Mouse (Mus musculus): ENCODE measurements around the gene Scarb2. TPM values are rescaled to one million over a fixed set of nuclear protein-coding genes. Genes with fewer than 3 reads are reported as not detected.

Gene Scarb2
- total and polyA plus RNA-seq, 3 experiments = 38.5 to 85.9 (median 76.7) TPM

- WGBS = 74% methylated on average over 11 of the region's 11 CpGs
- no peak overlapping the region for H3K9ac ChIP-seq (ENCODE audit: low read depth, low read length)
- no peaks in the 10 kb centered on the region for H3K79me2 ChIP-seq (replicated peaks; ENCODE audit: control insufficient read depth, insufficient read depth, low read length)
- intact Hi-C loops (cut with DNase I) = no loop called here
- H3K4me1 ChIP-seq (ENCODE audit: control insufficient read depth, insufficient read depth, low read length) = no peaks in the 10 kb centered on the region
- TF ChIP-seq EP300 (IDR thresholded peaks at IDR 0.05; ENCODE audit: insufficient read depth, low read depth, low read length) = no peak
- TF ChIP-seq CTCF (IDR thresholded peaks at IDR 0.05) = no peak
- TF ChIP-seq POLR2A (IDR thresholded peaks at IDR 0.05; ENCODE audit: insufficient read depth, low read depth, low read length) = no peak
- H3K27ac ChIP-seq = no peak overlapping the region
- H3K27me3 ChIP-seq (ENCODE audit: control insufficient read depth, insufficient read depth, low read length) = no peaks in the 10 kb centered on the region
- H3K36me3 ChIP-seq (ENCODE audit: control insufficient read depth, insufficient read depth, low read length) = no peaks in the 10 kb centered on the region
- H3K4me3 ChIP-seq = no peak overlapping the region
- DNase-seq = no peak
These were observed 93.2 kb downstream of the Scarb2 start for GRCm38 (mm10) chr5:92413271-92413981.

DNA sequence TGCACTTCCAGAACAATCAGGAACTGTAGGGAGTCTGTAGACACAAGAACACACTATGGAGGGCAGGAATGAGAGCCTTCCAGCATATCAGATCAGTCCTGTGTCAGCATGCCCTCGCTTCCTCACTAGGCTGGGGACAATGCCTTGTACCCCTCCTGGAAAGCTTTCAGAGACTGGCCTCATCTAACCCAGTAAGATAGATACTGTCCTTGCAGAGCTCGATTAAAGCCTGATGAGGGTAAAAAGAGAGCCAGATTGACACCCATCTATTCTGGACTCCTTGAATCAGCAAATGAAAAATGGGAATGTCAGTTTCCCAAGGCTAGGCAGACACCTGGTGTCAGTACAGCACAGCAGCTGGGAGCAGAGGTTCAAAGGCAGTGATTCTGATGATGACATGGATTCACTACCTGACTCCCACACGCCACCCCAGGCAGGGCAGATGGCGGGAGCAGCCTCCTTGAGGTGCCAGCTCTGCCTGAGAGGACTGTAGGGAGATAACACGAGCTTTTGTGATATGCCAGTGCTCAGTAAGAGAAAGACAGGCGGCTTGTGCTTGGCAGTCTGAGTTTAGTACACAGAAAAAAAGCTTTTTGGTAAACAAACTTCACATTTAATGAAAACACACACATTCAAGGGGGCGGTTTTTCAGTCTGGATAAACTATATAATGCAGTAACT lies 95.0 kb downstream of the Scarb2 start:
- WGBS = 55% methylated on average over 7 of the region's 7 CpGs
- intact Hi-C loops (cut with DNase I) = no loop called here

DNA sequence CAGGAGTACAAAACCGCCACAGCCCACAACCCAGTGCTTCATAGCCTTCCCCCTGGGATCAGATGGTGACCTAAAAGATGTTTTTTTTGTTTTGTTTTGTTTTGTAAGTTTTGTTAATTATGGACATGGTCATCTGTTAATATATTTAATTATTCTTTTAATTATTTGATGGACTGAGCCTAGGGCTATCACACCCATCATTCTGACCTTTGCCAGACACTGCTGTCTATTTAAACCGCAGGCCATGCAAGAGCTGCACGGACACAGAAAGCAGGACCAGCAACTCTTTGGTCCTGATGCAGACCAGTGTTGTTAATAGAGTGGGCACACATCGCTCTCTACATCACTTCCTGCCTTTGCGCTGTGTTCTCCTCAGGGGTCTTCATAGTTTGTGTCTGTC lies 96.1 kb downstream of the Scarb2 start:
- H3K79me2 ChIP-seq (replicated peaks; ENCODE audit: control insufficient read depth, insufficient read depth, low read length) = no peaks in the 10 kb centered on the region
- no peak overlapping the region for H3K27ac ChIP-seq
- H3K9ac ChIP-seq (ENCODE audit: low read depth, low read length) = no peak overlapping the region
- no peak overlapping the region for H3K4me3 ChIP-seq
- H3K4me1 ChIP-seq (ENCODE audit: control insufficient read depth, insufficient read depth, low read length) = no peaks in the 10 kb centered on the region
- intact Hi-C loops (cut with DNase I) = no loop called here
- WGBS = 87% methylated on average over 5 of the region's 5 CpGs
- DNase-seq = no peak
- no peaks in the 10 kb centered on the region for H3K36me3 ChIP-seq (ENCODE audit: control insufficient read depth, insufficient read depth, low read length)
- TF ChIP-seq EP300 (IDR thresholded peaks at IDR 0.05; ENCODE audit: insufficient read depth, low read depth, low read length) = no peak
- no peak for TF ChIP-seq CTCF (IDR thresholded peaks at IDR 0.05)
- no peak for TF ChIP-seq POLR2A (IDR thresholded peaks at IDR 0.05; ENCODE audit: insufficient read depth, low read depth, low read length)
- no peaks in the 10 kb centered on the region for H3K27me3 ChIP-seq (ENCODE audit: control insufficient read depth, insufficient read depth, low read length)

More for the DNA sequence above, 95.0 kb downstream of the Scarb2 start:
- no peak for DNase-seq
- H3K4me1 ChIP-seq (ENCODE audit: control insufficient read depth, insufficient read depth, low read length) = no peaks in the 10 kb centered on the region
- no peak overlapping the region for H3K4me3 ChIP-seq
- no peak for TF ChIP-seq CTCF (IDR thresholded peaks at IDR 0.05)
- TF ChIP-seq EP300 (IDR thresholded peaks at IDR 0.05; ENCODE audit: insufficient read depth, low read depth, low read length) = no peak
- no peak for TF ChIP-seq POLR2A (IDR thresholded peaks at IDR 0.05; ENCODE audit: insufficient read depth, low read depth, low read length)
- H3K9ac ChIP-seq (ENCODE audit: low read depth, low read length) = no peak overlapping the region
- H3K27me3 ChIP-seq (ENCODE audit: control insufficient read depth, insufficient read depth, low read length) = no peaks in the 10 kb centered on the region
- no peak overlapping the region for H3K27ac ChIP-seq
- no peaks in the 10 kb centered on the region for H3K36me3 ChIP-seq (ENCODE audit: control insufficient read depth, insufficient read depth, low read length)
- H3K79me2 ChIP-seq (replicated peaks; ENCODE audit: control insufficient read depth, insufficient read depth, low read length) = no peaks in the 10 kb centered on the region

GRCm38 (mm10) chr5:92409361-92410155 lies 97.1 kb downstream of the Scarb2 start:
- DNase-seq = no peak
- TF ChIP-seq CTCF (IDR thresholded peaks at IDR 0.05) (no peak), POLR2A (IDR thresholded peaks at IDR 0.05; ENCODE audit: insufficient read depth, low read depth, low read length) (no peak), EP300 (IDR thresholded peaks at IDR 0.05; ENCODE audit: insufficient read depth, low read depth, low read length) (no peak)
- no peak overlapping the region for H3K4me3 ChIP-seq
- WGBS = 67% methylated on average over 9 of the region's 9 CpGs
- peak overlapping the region; percentile 17; the same call in 1 of the 2 replicates for H3K27ac ChIP-seq
- intact Hi-C loops (cut with DNase I) = no loop called here
- H3K9ac ChIP-seq (ENCODE audit: low read depth, low read length) = no peak overlapping the region
- no peaks in the 10 kb centered on the region for H3K27me3 ChIP-seq (ENCODE audit: control insufficient read depth, insufficient read depth, low read length)
- no peaks in the 10 kb centered on the region for H3K4me1 ChIP-seq (ENCODE audit: control insufficient read depth, insufficient read depth, low read length)
- H3K36me3 ChIP-seq (ENCODE audit: control insufficient read depth, insufficient read depth, low read length) = no peaks in the 10 kb centered on the region
- H3K79me2 ChIP-seq (replicated peaks; ENCODE audit: control insufficient read depth, insufficient read depth, low read length) = no peaks in the 10 kb centered on the region

DNA sequence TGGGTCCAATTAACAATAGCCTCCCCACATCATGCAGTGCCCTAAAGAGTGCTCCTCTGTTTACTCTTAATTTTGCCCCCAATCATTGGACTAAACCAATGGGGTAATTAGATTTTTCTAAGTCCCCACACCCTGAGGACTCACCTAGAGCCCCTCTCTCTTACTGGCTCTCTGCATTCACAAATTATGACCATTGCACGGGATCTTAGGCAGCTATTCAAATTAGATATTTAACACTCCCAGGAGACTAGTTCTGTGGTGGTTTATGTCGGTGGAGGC lies 102.3 kb downstream of the Scarb2 start:
- H3K27me3 ChIP-seq (ENCODE audit: control insufficient read depth, insufficient read depth, low read length) = no peaks in the 10 kb centered on the region
- H3K9ac ChIP-seq (ENCODE audit: low read depth, low read length) = no peak overlapping the region
- H3K4me3 ChIP-seq = no peak overlapping the region
- 37% methylated on average over 2 of the region's 2 CpGs for WGBS
- DNase-seq = no peak
- intact Hi-C loops (cut with DNase I) = no loop called here
- H3K36me3 ChIP-seq (ENCODE audit: control insufficient read depth, insufficient read depth, low read length) = peaks cover 2% of the 10 kb centered on the region
- H3K27ac ChIP-seq = no peak overlapping the region
- peaks cover 3% of the 10 kb centered on the region; the same call in 1 of the 2 replicates for H3K79me2 ChIP-seq (replicated peaks; ENCODE audit: control insufficient read depth, insufficient read depth, low read length)
- H3K4me1 ChIP-seq (ENCODE audit: control insufficient read depth, insufficient read depth, low read length) = no peaks in the 10 kb centered on the region
- TF ChIP-seq POLR2A (IDR thresholded peaks at IDR 0.05; ENCODE audit: insufficient read depth, low read depth, low read length) (no peak), CTCF (IDR thresholded peaks at IDR 0.05) (no peak), EP300 (IDR thresholded peaks at IDR 0.05; ENCODE audit: insufficient read depth, low read depth, low read length) (no peak)
